Mouse (Mus musculus): Measurements from ENCODE around the gene 1300017J02Rik. TPM values are rescaled to one million over a fixed set of nuclear protein-coding genes. Genes with fewer than 3 reads are reported as not detected.

1300017J02Rik gene
- polyA plus RNA-seq, 1 experiment from 2014 or later = 3.4 TPM

- WGBS = 86% methylated on average over 5 of the region's 5 CpGs
- H3K36me3 ChIP-seq = no peaks in the 10 kb centered on the region
- H3K4me2 ChIP-seq (replicated peaks) = no peak overlapping the region
- H3K4me1 ChIP-seq = no peaks in the 10 kb centered on the region
- no peaks in the 10 kb centered on the region for H3K9me3 ChIP-seq (replicated peaks)
- H3K27me3 ChIP-seq = no peaks in the 10 kb centered on the region
- H3K27ac ChIP-seq = no peak overlapping the region
- no peak for ATAC-seq (ENCODE audit: low FRiP score)
- no peak overlapping the region for H3K9ac ChIP-seq
- H3K4me3 ChIP-seq = no peak overlapping the region
Measured at GRCm38 (mm10) chr9:103252906-103253305, 52.0 kb downstream of the 1300017J02Rik start.

- H3K4me3 ChIP-seq = no peak overlapping the region
- no peak for ATAC-seq (ENCODE audit: low FRiP score)
- H3K9me3 ChIP-seq (replicated peaks) = no peaks in the 10 kb centered on the region
- no peaks in the 10 kb centered on the region for H3K36me3 ChIP-seq
- no peaks in the 10 kb centered on the region for H3K27me3 ChIP-seq
- WGBS = 61% methylated on average over 4 of the region's 4 CpGs
- no peaks in the 10 kb centered on the region for H3K4me1 ChIP-seq
- no peak overlapping the region for H3K4me2 ChIP-seq (replicated peaks)
- no peak overlapping the region for H3K27ac ChIP-seq
- H3K9ac ChIP-seq = no peak overlapping the region
Measured at GRCm38 (mm10) chr9:103248618-103249017, 56.3 kb downstream of the 1300017J02Rik start.

DNA sequence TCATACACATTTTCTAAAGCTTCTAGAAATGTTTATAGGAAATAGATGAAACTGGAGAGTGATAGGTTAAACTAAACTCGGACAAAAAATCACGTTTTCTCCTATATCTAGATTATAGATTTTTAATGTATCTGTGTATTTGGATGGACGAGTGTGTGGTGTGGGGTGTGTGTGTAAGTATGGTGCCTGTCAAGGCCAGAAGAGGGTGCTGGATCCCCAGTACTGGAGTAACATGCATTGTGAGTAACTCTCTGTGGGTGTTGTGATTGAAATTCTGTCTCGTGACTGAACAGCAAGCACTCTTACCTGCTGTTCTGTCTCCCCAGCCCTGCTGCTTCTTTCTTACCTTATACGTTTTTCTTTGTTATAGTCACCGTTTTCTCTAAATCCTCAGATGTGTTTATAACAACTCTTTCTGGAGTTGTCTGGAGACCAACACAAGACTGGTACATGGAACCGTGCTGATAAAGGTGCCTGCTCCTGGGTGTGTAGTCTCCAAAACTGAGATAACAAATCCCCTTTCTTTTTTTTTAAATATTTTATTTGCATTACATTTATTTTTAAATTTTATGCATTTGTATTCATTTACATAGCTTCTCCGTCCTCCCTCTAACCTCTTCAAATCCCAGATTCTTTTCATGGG lies 58.2 kb downstream of the 1300017J02Rik start:
- no peaks in the 10 kb centered on the region for H3K4me1 ChIP-seq
- no peak for ATAC-seq (ENCODE audit: low FRiP score)

GRCm38 (mm10) chr9:103243640-103244039 lies 61.2 kb downstream of the 1300017J02Rik start:
- H3K9me3 ChIP-seq (replicated peaks) = no peaks in the 10 kb centered on the region
- H3K27me3 ChIP-seq = no peaks in the 10 kb centered on the region
- no peak overlapping the region for H3K9ac ChIP-seq
- H3K36me3 ChIP-seq = no peaks in the 10 kb centered on the region
- ATAC-seq (ENCODE audit: low FRiP score) = no peak
- H3K4me1 ChIP-seq = peaks cover 4% of the 10 kb centered on the region; the same call in 1 of the 2 replicates
- H3K4me2 ChIP-seq (replicated peaks) = no peak overlapping the region
- H3K27ac ChIP-seq = no peak overlapping the region
- WGBS = 98% methylated on average over 4 of the region's 4 CpGs
- no peak overlapping the region for H3K4me3 ChIP-seq

More for the DNA sequence above, 58.2 kb downstream of the 1300017J02Rik start:
- no peak overlapping the region for H3K27ac ChIP-seq
- no peaks in the 10 kb centered on the region for H3K27me3 ChIP-seq
- no peak overlapping the region for H3K4me2 ChIP-seq (replicated peaks)
- no peak overlapping the region for H3K9ac ChIP-seq
- H3K9me3 ChIP-seq (replicated peaks) = no peaks in the 10 kb centered on the region
- WGBS = 89% methylated on average over 8 of the region's 8 CpGs
- no peak overlapping the region for H3K4me3 ChIP-seq
- H3K36me3 ChIP-seq = no peaks in the 10 kb centered on the region

- no peak overlapping the region for H3K4me3 ChIP-seq
- no peaks in the 10 kb centered on the region for H3K36me3 ChIP-seq
- no peak overlapping the region for H3K4me2 ChIP-seq (replicated peaks)
- no peaks in the 10 kb centered on the region for H3K9me3 ChIP-seq (replicated peaks)
- no peaks in the 10 kb centered on the region for H3K27me3 ChIP-seq
- no peak for ATAC-seq (ENCODE audit: low FRiP score)
- H3K27ac ChIP-seq = no peak overlapping the region
- H3K4me1 ChIP-seq = peaks cover 4% of the 10 kb centered on the region; the same call in 1 of the 2 replicates
- H3K9ac ChIP-seq = no peak overlapping the region
- WGBS = 83% methylated on average over 2 of the region's 2 CpGs
Measured at GRCm38 (mm10) chr9:103241206-103241605, 63.7 kb downstream of the 1300017J02Rik start.

DNA sequence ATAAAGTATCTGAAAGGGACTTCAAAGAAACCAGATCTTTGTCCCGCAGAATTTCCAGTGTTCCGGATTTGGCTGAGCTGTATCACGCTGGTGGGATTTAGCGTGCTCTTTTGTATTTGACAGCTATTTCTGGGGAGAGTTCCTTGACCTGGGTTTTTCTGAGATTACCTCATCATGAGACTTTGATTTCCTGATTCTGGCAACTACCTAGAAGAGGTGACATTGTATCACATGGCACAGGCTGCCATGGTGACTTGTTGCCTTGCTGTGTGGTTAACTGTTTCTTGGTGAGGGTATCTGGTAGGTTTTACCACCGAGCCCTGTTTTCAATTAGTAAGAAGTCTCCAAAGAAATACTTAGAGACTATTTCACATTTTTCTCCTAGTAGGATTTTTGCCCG lies 65.4 kb downstream of the 1300017J02Rik start:
- H3K36me3 ChIP-seq = no peaks in the 10 kb centered on the region
- H3K27me3 ChIP-seq = no peaks in the 10 kb centered on the region
- H3K4me1 ChIP-seq = peaks cover 7% of the 10 kb centered on the region
- no peak overlapping the region for H3K4me2 ChIP-seq (replicated peaks)
- H3K27ac ChIP-seq = no peak overlapping the region
- H3K9me3 ChIP-seq (replicated peaks) = no peaks in the 10 kb centered on the region
- no peak for ATAC-seq (ENCODE audit: low FRiP score)
- no peak overlapping the region for H3K9ac ChIP-seq
- no peak overlapping the region for H3K4me3 ChIP-seq
- 94% methylated on average over 6 of the region's 6 CpGs for WGBS

GRCm38 (mm10) chr9:103234565-103235165 lies 70.2 kb downstream of the 1300017J02Rik start:
- H3K9me3 ChIP-seq (replicated peaks) = no peaks in the 10 kb centered on the region
- 66% methylated on average over 7 of the region's 7 CpGs for WGBS

DNA sequence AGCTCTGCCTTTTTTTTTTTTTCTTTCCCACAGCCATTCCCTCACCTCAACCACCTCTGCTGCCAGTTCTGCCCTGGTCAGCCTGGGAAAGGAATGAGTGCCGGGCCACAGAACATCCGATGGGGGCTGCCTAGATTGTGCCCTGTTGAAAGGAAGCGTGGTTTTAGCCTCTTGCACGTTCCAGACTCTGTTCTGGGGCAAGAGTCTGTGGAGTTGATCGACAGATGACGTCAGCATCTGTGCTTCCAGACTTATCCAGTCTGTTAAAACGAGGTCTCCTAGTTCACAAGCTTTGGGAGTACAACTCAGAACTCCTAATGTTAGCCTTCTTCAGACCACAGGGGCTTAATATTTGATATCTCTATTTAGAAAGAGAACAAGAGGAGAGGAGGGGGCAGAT lies 70.8 kb downstream of the 1300017J02Rik start:
- ATAC-seq (ENCODE audit: low FRiP score) = no peak
- Histone ChIP-seq H3K9me3 (replicated peaks) (no peaks in the 10 kb centered on the region), H3K4me1 (peaks cover 13% of the 10 kb centered on the region), H3K4me3 (no peak overlapping the region), H3K36me3 (no peaks in the 10 kb centered on the region), H3K27ac (no peak overlapping the region), H3K9ac (no peak overlapping the region), H3K4me2 (replicated peaks) (no peak overlapping the region), H3K27me3 (no peaks in the 10 kb centered on the region)
- 78% methylated on average over 7 of the region's 7 CpGs for WGBS

More at GRCm38 (mm10) chr9:103234565-103235165, 70.2 kb downstream of the 1300017J02Rik start:
- ATAC-seq (ENCODE audit: low FRiP score) = no peak
- H3K4me3 ChIP-seq = no peak overlapping the region
- no peaks in the 10 kb centered on the region for H3K36me3 ChIP-seq
- peak overlapping the region; percentile 55; the same call in 1 of the 2 replicates for H3K27ac ChIP-seq
- no peaks in the 10 kb centered on the region for H3K27me3 ChIP-seq
- H3K9ac ChIP-seq = no peak overlapping the region
- peaks cover 13% of the 10 kb centered on the region for H3K4me1 ChIP-seq
- no peak overlapping the region for H3K4me2 ChIP-seq (replicated peaks)

GRCm38 (mm10) chr9:103233006-103233395 lies 71.9 kb downstream of the 1300017J02Rik start:
- no peak overlapping the region for H3K27ac ChIP-seq
- no peaks in the 10 kb centered on the region for H3K27me3 ChIP-seq
- ATAC-seq (ENCODE audit: low FRiP score) = no peak
- no peaks in the 10 kb centered on the region for H3K36me3 ChIP-seq
- no peak overlapping the region for H3K4me3 ChIP-seq
- no peak overlapping the region for H3K9ac ChIP-seq
- no peak overlapping the region for H3K4me2 ChIP-seq (replicated peaks)
- peaks cover 13% of the 10 kb centered on the region for H3K4me1 ChIP-seq
- H3K9me3 ChIP-seq (replicated peaks) = no peaks in the 10 kb centered on the region
- WGBS = 75% methylated on average over 7 of the region's 7 CpGs

DNA sequence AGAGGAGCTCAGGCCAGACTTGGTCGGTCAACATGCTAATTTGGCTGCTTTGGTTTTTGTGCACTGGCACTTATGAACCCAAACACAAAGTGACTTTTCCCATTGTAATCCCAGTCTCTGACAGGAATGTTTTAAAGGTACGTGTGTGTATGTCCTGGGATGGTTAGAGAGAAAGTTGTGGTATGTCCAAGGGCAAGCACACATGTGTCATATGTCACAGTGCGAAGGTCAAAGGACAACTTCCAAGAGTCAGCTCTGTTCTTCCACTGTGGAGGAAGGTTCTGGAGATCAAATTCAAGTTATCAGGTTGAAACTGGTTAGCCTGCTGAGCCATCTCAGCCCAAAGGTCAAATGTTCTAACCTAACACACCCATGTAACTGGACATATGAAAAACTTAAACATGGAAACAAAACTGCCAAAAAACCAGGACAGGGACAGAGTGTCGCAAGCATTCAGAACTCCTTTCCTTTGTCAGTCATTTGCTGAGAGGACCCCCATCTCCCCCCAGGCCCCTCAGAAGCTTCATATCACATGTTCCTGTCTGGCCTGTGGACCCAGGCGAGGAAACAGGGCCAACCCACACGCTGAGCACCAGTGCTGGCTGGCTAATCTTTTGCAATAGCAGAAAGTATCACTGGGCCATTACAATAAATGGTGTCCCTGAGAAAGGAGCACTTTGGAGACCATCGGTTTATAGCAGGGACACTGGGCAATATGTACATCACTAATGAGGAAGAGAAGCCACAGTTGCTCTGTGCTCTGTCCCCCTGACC lies 72.5 kb downstream of the 1300017J02Rik start:
- H3K27ac ChIP-seq = no peak overlapping the region
- 90% methylated on average over 7 of the region's 7 CpGs for WGBS
- no peak for ATAC-seq (ENCODE audit: low FRiP score)

GRCm38 (mm10) chr9:103230151-103230951 lies 74.5 kb downstream of the 1300017J02Rik start, which contains the start of the genes Gm20425 and Trf:
Gene Gm20425 (minus strand): TSS chr9:103230307.
Gene Trf (minus strand): TSS chr9:103230444.
- ATAC-seq (ENCODE audit: low FRiP score) = peak; percentile 60
- Histone ChIP-seq H3K27me3 (no peaks in the 10 kb centered on the region), H3K4me2 (replicated peaks) (peak within 1 kb of the TSS; percentile 36), H3K9me3 (replicated peaks) (no peaks in the 10 kb centered on the region), H3K27ac (peak within 1 kb of the TSS; percentile 35; the same call in 1 of the 2 replicates), H3K36me3 (no peaks in the 10 kb centered on the region), H3K4me1 (peaks cover 13% of the 10 kb centered on the region), H3K4me3 (no peak within 1 kb of the TSS), H3K9ac (peak within 1 kb of the TSS; percentile 14; the same call in 1 of the 2 replicates)
- WGBS = 50% methylated on average over 29 of the region's 29 CpGs

More for the DNA sequence above, 72.5 kb downstream of the 1300017J02Rik start:
- Histone ChIP-seq H3K9me3 (replicated peaks) (no peaks in the 10 kb centered on the region), H3K27me3 (no peaks in the 10 kb centered on the region), H3K4me3 (no peak overlapping the region), H3K9ac (no peak overlapping the region), H3K36me3 (no peaks in the 10 kb centered on the region), H3K4me1 (peaks cover 13% of the 10 kb centered on the region), H3K4me2 (replicated peaks) (no peak overlapping the region)

Data from hindbrain, embryonic 12.5 days (tissue).